Mouse (Mus musculus): ENCODE measurements around the gene Wee2. TPM values are rescaled to one million over a fixed set of nuclear protein-coding genes. Genes with fewer than 3 reads are reported as not detected.
A peak's percentile ranks its signal among the peaks of the same experiment; 100 is the strongest.

Gene Wee2
- total RNA-seq, 2 experiments from 2014 or later, result not detected

- intact Hi-C loops (cut with DNase I), result no loop called here
- no peak for DNase-seq
Observed at GRCm38 (mm10) chr6:40434697-40435096, 4.2 kb upstream of the Wee2 start.

- DNase-seq, result no peak
- intact Hi-C loops (cut with DNase I), result no loop called here
Observed at GRCm38 (mm10) chr6:40435151-40436046, 3.5 kb upstream of the Wee2 start.

- intact Hi-C loops (cut with DNase I), result no loop called here
- peak; percentile 66 to 75 for DNase-seq
Observed at GRCm38 (mm10) chr6:40436047-40436483, 2.8 kb upstream of the Wee2 start, which contains the start of gene E330009J07Rik. E330009J07Rik (minus strand) TSS chr6:40436135.

GRCm38 (mm10) chr6:40439731-40440130 is 843 bp downstream of the Wee2 start:
- intact Hi-C loops (cut with DNase I), result no loop called here
- DNase-seq, result no peak

GRCm38 (mm10) chr6:40441276-40441675 is 2.4 kb downstream of the Wee2 start:
- DNase-seq, result no peak
- intact Hi-C loops (cut with DNase I), result no loop called here

GRCm38 (mm10) chr6:40441755-40442154 is 2.9 kb downstream of the Wee2 start:
- intact Hi-C loops (cut with DNase I), result no loop called here

GRCm38 (mm10) chr6:40443281-40443928 is 4.5 kb downstream of the Wee2 start:
- intact Hi-C loops (cut with DNase I), result no loop called here
- no peak for DNase-seq

More at GRCm38 (mm10) chr6:40441755-40442154, 2.9 kb downstream of the Wee2 start:
- DNase-seq, result no peak

- intact Hi-C loops (cut with DNase I), result no loop called here
- DNase-seq, result no peak
Observed at GRCm38 (mm10) chr6:40448626-40449025, 9.7 kb downstream of the Wee2 start.

GRCm38 (mm10) chr6:40454436-40455041 is 15.7 kb downstream of the Wee2 start:
- DNase-seq, result no peak
- intact Hi-C loops (cut with DNase I), result no loop called here

- intact Hi-C loops (cut with DNase I), result no loop called here
- DNase-seq, result no peak
Observed at GRCm38 (mm10) chr6:40465710-40466109, 26.8 kb downstream of the Wee2 start.

GRCm38 (mm10) chr6:40470916-40471719 is 32.2 kb downstream of the Wee2 start, which contains the start of gene Ssbp1:
Ssbp1 (plus strand) TSS chr6:40471352.
- peak; percentile 82 to 88 for DNase-seq
- intact Hi-C loops (cut with DNase I), result loop anchor here (5.0 kb wide), 1 partner anchor 144 kb away; the partner anchor contains the start of gene Agk

- no peak for DNase-seq
- intact Hi-C loops (cut with DNase I), result loop anchor here (5.0 kb wide), 1 partner anchor 144 kb away; the partner anchor contains the start of gene Agk
Observed at GRCm38 (mm10) chr6:40471720-40472010, 32.8 kb downstream of the Wee2 start.

GRCm38 (mm10) chr6:40476132-40476531 is 37.2 kb downstream of the Wee2 start:
- intact Hi-C loops (cut with DNase I), result no loop called here

GRCm38 (mm10) chr6:40479705-40480104 is 40.8 kb downstream of the Wee2 start:
- intact Hi-C loops (cut with DNase I), result no loop called here
- DNase-seq, result no peak

More at GRCm38 (mm10) chr6:40476132-40476531, 37.2 kb downstream of the Wee2 start:
- DNase-seq, result no peak

GRCm38 (mm10) chr6:40482318-40482717 is 43.4 kb downstream of the Wee2 start:
- no peak for DNase-seq
- intact Hi-C loops (cut with DNase I), result no loop called here

GRCm38 (mm10) chr6:40490933-40491332 is 52.0 kb downstream of the Wee2 start, which contains the start of gene Tas2r137:
Tas2r137 (plus strand) TSS chr6:40491233.
- no peak for DNase-seq
- intact Hi-C loops (cut with DNase I), result no loop called here

GRCm38 (mm10) chr6:40493229-40493628 is 54.3 kb downstream of the Wee2 start, which contains the start of gene Tas2r108:
Tas2r108 (plus strand) TSS chr6:40493529.
- DNase-seq, result no peak
- intact Hi-C loops (cut with DNase I), result no loop called here

Data from gastrocnemius, postnatal 36 days (tissue).